Mouse (Mus musculus) kidney, embryonic 15.5 days (tissue): ENCODE measurements at regions not wholly inside any gene's neighbourhood (a gene's known extent, or its start where the extent isn't known, plus 50 kb on each side); places are given as distances from the start of the nearest gene placed in this dataset.
A peak's percentile ranks its signal among the peaks of the same experiment; 100 is the strongest.
"Not testable (repeated sequence)": the region's sequence is repeated elsewhere in the genome, so short reads cannot be mapped to it uniquely, and the experiment has no call there.

Source experiments
- ATAC-seq: fragments of 200-750 bp; cut with Nextera tagmentation; replicated peaks from 2 replicates; pipeline ENCODE4 v1.8.0; 2017; ENCODE audit warnings: moderate TSS enrichment; ENCODE audit not compliant: low FRiP score
- H3K27ac ChIP-seq: fragments of 300-500 bp; sonication (generic); 2 replicates; pipeline ENCODE4 v1.5.1; 2015; ENCODE audit warnings: mild to moderate bottlenecking, inconsistent platforms
- H3K27me3 ChIP-seq: fragments of 300-500 bp; sonication (generic); 2 replicates; pipeline ENCODE4 v1.6.1; 2015; ENCODE audit warnings: inconsistent platforms
- H3K36me3 ChIP-seq: fragments of 300-500 bp; sonication (generic); 2 replicates; pipeline ENCODE4 v1.6.1; 2015; ENCODE audit warnings: inconsistent platforms
- H3K4me1 ChIP-seq: fragments of 300-500 bp; sonication (generic); 2 replicates; pipeline ENCODE4 v1.6.1; 2015; ENCODE audit warnings: inconsistent platforms
- H3K4me2 ChIP-seq: fragments of 300-500 bp; sonication (generic); 2 replicates; pipeline ENCODE4 v1.6.1; 2015; ENCODE audit warnings: moderate library complexity, mild to moderate bottlenecking, inconsistent platforms
- H3K4me3 ChIP-seq: fragments of 300-500 bp; sonication (generic); replicated peaks from 2 replicates; pipeline ENCODE4 v1.5.1; 2015; ENCODE audit warnings: mild to moderate bottlenecking, inconsistent platforms
- H3K9ac ChIP-seq: fragments of 300-500 bp; sonication (generic); 2 replicates; pipeline ENCODE4 v1.6.1; 2015; ENCODE audit warnings: mild to moderate bottlenecking, inconsistent platforms
- H3K9me3 ChIP-seq: fragments of 300-500 bp; sonication (generic); replicated peaks from 2 replicates; pipeline ENCODE4 v1.6.1; 2016; ENCODE audit warnings: inconsistent platforms
- WGBS: fragments of 180-500 bp; shearing (Covaris S2); methylation state at CpG from one replicate; pipeline ENCODE4 v1.1.7; 2015; ENCODE audit warnings: mixed read lengths; 5-methylcytosine and 5-hydroxymethylcytosine counted together

- 61% methylated on average over 2 of the region's 2 CpGs for WGBS
- Histone ChIP-seq H3K4me3 (no peak overlapping the region), H3K4me2 (no peak overlapping the region), H3K4me1 (0 out of 2 replicates have a peak, but pooled peaks cover 3% of the 10 kb centered on the region), H3K9ac (no peak overlapping the region), H3K27me3 (no peaks in the 10 kb centered on the region), H3K36me3 (no peaks in the 10 kb centered on the region), H3K9me3 (no peaks in the 10 kb centered on the region), H3K27ac (no peak overlapping the region)
- no peak for ATAC-seq
Observed at GRCm38 (mm10) chr1:189156906-189157305, 149.3 kb upstream of the Kctd3 start.

- H3K27ac ChIP-seq, result no peak overlapping the region
- H3K36me3 ChIP-seq, result no peaks in the 10 kb centered on the region
- H3K9me3 ChIP-seq, result no peaks in the 10 kb centered on the region
- 66% methylated on average over 2 of the region's 2 CpGs for WGBS
- H3K4me2 ChIP-seq, result no peak overlapping the region
- H3K4me1 ChIP-seq, result 0 out of 2 replicates have a peak, but pooled peaks cover 3% of the 10 kb centered on the region
- no peak for ATAC-seq
- H3K9ac ChIP-seq, result no peak overlapping the region
- no peak overlapping the region for H3K4me3 ChIP-seq
- H3K27me3 ChIP-seq, result no peaks in the 10 kb centered on the region
Observed at GRCm38 (mm10) chr1:189154376-189154775, 146.7 kb upstream of the Kctd3 start.

DNA sequence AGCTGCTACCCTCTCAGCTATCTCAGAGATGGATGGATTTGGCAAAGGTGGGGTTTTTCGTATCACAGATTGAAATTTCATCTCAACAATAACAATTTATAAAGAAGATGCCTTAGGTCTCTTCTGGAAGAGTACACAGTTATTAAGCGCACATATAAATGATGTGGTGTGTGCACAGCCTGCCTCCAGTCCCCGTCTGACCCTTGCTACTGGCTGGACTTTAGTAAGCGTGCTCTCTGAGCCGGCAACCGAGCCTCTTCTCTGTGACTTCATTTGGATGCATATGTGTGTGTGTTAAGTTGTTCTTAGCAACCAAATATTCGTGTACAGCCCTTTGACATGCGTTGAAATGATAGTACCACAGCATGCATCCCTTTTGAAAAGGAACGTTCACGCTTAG lies 145.5 kb upstream of the Kctd3 start:
- H3K9me3 ChIP-seq, result no peaks in the 10 kb centered on the region
- H3K9ac ChIP-seq, result no peak overlapping the region
- H3K36me3 ChIP-seq, result no peaks in the 10 kb centered on the region
- 0 out of 2 replicates have a peak, but pooled peaks cover 3% of the 10 kb centered on the region for H3K4me1 ChIP-seq
- H3K27me3 ChIP-seq, result no peaks in the 10 kb centered on the region
- H3K27ac ChIP-seq, result no peak overlapping the region
- no peak overlapping the region for H3K4me3 ChIP-seq
- ATAC-seq, result no peak
- no peak overlapping the region for H3K4me2 ChIP-seq
- 84% methylated on average over 10 of the region's 10 CpGs for WGBS

DNA sequence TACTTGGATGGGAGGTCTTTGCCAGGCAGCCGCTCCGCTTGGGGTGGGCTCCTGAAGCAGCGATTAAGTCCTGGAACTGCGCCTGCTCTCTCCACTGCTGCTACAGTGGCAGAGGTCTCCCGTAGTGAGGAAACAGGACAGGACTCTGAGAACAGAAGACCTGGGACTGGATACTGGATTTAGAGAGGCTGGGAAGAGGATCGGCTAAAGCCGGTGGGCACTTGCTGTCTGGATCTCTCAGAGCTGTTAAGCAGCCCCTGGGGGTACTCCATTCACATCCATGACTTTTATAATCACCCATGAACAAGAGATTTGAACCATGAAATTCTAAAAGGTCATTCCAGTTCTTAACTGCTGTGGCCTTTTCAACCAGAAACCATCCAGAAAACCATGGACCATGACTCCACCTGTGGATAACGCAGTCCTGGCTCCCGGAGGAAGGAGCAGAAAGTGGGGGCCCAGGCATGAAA lies 135.4 kb upstream of the Kctd3 start:
- Histone ChIP-seq H3K36me3 (no peaks in the 10 kb centered on the region), H3K4me1 (peaks cover 7% of the 10 kb centered on the region; the same call in 1 of the 2 replicates), H3K27me3 (no peaks in the 10 kb centered on the region), H3K4me3 (no peak overlapping the region), H3K9ac (no peak overlapping the region), H3K4me2 (peak overlapping the region; percentile 12; the same call in 1 of the 2 replicates), H3K27ac (no peak overlapping the region), H3K9me3 (no peaks in the 10 kb centered on the region)
- 0 out of 2 replicates have a peak, but pooled peaks have one; percentile 40 for ATAC-seq
- 49% methylated on average over 9 of the region's 9 CpGs for WGBS

DNA sequence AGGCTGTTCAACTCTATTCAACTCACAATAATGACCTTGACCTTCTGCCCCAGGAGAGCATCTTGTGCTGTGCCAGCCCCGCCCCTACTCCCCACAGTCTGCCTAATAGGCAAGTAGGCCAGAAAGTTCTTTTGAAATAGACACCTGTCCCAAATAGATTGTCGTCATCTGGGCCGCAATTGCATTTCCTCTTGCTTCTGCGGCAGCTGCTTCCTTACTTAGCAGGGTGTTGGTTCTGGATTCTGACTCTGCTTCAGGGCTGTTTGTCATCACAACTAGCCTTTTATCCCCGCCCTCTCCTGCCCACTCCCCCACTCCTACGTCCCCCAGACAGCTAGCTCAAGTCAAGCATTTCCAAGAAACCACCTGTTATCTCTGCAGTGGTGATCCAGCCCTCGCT lies 134.9 kb upstream of the Kctd3 start:
- ATAC-seq, result 0 out of 2 replicates have a peak, but pooled peaks have one; percentile 6
- WGBS, result 44% methylated on average over 7 of the region's 7 CpGs
- H3K27me3 ChIP-seq, result no peaks in the 10 kb centered on the region
- H3K9me3 ChIP-seq, result no peaks in the 10 kb centered on the region
- H3K4me2 ChIP-seq, result peak overlapping the region; percentile 12; the same call in 1 of the 2 replicates
- H3K9ac ChIP-seq, result no peak overlapping the region
- peaks cover 7% of the 10 kb centered on the region; the same call in 1 of the 2 replicates for H3K4me1 ChIP-seq
- no peak overlapping the region for H3K4me3 ChIP-seq
- no peaks in the 10 kb centered on the region for H3K36me3 ChIP-seq
- H3K27ac ChIP-seq, result no peak overlapping the region

DNA sequence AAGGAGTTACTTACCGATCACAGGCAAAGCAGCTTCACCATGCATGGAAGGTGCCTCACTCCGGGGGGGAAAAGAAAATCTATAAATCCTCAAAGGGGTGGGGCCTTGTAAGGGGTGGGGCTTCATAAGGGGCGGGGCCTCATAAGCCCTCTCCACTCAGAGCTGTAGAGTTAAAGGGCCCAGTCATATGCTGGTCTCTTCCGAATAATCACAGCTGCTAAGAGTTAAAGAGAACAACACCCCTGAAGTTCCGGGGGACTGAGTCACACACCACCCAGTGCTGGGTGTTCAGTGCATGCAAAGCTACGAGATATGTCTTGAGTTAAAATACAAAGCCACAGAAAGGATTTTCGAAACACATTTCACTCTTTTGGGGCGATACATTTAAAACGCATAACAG lies 134.1 kb upstream of the Kctd3 start:
- Histone ChIP-seq H3K27me3 (no peaks in the 10 kb centered on the region), H3K9ac (no peak overlapping the region), H3K4me1 (peaks cover 7% of the 10 kb centered on the region; the same call in 1 of the 2 replicates), H3K4me2 (no peak overlapping the region), H3K9me3 (no peaks in the 10 kb centered on the region), H3K27ac (no peak overlapping the region), H3K36me3 (no peaks in the 10 kb centered on the region), H3K4me3 (no peak overlapping the region)
- ATAC-seq, result no peak
- 89% methylated on average over 9 of the region's 9 CpGs for WGBS

DNA sequence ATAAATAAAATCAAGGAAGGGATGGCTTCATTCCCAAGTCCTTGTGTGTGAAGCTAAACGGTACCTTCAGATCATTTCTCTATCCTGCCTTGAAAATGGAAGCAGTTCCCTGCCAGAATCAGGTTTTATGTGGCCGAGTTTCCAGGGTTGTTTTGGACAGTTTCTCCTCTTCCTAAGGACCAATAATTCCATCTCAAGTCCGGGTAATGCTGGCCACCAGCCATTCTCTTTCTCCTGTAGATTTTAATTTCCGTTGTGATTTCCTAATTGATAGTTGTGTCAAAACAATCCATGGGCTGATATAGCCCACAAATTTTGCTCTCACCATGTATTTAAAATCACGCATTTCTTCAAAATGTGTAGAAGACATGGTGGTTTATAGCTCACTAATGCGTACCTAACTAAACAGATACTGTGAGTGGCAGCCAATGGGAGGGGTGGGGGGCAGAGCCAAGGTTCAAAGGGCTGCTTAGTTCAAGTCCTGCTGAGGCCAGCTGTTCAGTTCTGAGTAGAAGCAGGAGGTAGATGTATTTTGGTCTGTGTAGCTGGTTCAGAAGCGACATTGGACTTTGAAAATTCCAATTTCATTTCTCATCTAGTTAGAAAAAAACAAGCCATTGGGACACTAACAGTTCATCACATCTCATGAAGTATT lies 129.2 kb upstream of the Kctd3 start:
- no peaks in the 10 kb centered on the region for H3K36me3 ChIP-seq
- no peak overlapping the region for H3K4me2 ChIP-seq
- H3K4me1 ChIP-seq, result no peaks in the 10 kb centered on the region
- no peak overlapping the region for H3K27ac ChIP-seq
- H3K4me3 ChIP-seq, result no peak overlapping the region
- 68% methylated on average over 7 of the region's 7 CpGs for WGBS
- no peaks in the 10 kb centered on the region for H3K27me3 ChIP-seq
- H3K9me3 ChIP-seq, result no peaks in the 10 kb centered on the region
- H3K9ac ChIP-seq, result no peak overlapping the region
- ATAC-seq, result no peak

DNA sequence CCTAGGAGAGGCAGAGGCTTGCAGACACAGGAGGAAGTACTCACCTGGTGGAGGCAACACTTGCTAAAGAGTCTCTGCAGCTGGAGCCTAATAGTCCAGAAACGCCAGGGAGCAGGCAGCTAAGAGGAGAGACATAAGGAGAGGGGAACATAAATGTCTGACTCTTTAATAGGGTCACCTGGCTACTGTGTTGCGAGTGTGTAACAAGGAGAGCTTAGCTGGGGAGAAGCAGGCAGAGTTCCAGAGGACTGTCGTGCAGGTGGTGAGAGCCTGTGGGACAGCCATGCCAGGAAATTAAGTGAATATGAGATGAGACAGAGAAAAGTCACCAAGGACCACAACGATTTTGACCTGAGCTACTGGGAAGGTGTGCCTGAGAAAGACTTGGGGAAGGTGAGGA lies 128.2 kb upstream of the Kctd3 start:
- Histone ChIP-seq H3K27me3 (no peaks in the 10 kb centered on the region), H3K4me3 (no peak overlapping the region), H3K9me3 (no peaks in the 10 kb centered on the region), H3K4me1 (no peaks in the 10 kb centered on the region), H3K9ac (no peak overlapping the region), H3K36me3 (no peaks in the 10 kb centered on the region), H3K27ac (no peak overlapping the region), H3K4me2 (no peak overlapping the region)
- 81% methylated on average over 4 of the region's 4 CpGs for WGBS
- ATAC-seq, result no peak

GRCm38 (mm10) chr1:189128706-189129105 lies 121.1 kb upstream of the Kctd3 start:
- no peak for ATAC-seq
- Histone ChIP-seq H3K4me2 (no peak overlapping the region), H3K36me3 (no peaks in the 10 kb centered on the region), H3K9ac (no peak overlapping the region), H3K27ac (no peak overlapping the region), H3K4me3 (no peak overlapping the region), H3K9me3 (no peaks in the 10 kb centered on the region), H3K4me1 (no peaks in the 10 kb centered on the region), H3K27me3 (no peaks in the 10 kb centered on the region)
- WGBS, result 86% methylated on average over 2 of the region's 2 CpGs

DNA sequence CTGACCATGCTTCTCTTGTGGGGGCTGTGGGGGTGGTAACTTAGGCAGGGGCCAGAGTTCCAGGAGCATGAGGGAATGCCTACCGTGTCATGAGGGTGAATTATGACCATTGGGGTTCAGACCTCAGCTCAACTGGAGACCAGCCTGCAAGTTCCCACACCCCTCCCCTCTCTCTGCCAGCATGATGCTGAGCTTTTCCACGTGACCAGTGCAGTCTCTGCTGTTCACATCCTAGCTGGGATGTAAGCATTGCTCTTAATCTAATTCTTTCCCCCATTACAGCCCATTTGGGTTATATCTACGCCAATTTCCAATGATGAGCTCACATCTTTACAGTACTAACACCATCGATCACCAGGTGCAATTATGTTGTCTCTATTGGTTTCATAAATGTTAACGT lies 120.6 kb upstream of the Kctd3 start:
- ATAC-seq, result not testable (repeated sequence)

GRCm38 (mm10) chr1:189127367-189127766 lies 119.7 kb upstream of the Kctd3 start:
- H3K9ac ChIP-seq, result no peak overlapping the region

More for the DNA sequence above, 120.6 kb upstream of the Kctd3 start:
- not testable (repeated sequence) for H3K27me3 ChIP-seq, H3K4me2 ChIP-seq, H3K27ac ChIP-seq, H3K4me3 ChIP-seq, H3K9me3 ChIP-seq, H3K4me1 ChIP-seq, H3K9ac ChIP-seq, H3K36me3 ChIP-seq
- 64% methylated on average over 5 of the region's 5 CpGs for WGBS

GRCm38 (mm10) chr1:189119941-189120735 lies 112.5 kb upstream of the Kctd3 start:
- WGBS, result 85% methylated on average over 6 of the region's 6 CpGs
- H3K4me2 ChIP-seq, result no peak overlapping the region
- no peaks in the 10 kb centered on the region for H3K9me3 ChIP-seq
- H3K36me3 ChIP-seq, result no peaks in the 10 kb centered on the region
- H3K9ac ChIP-seq, result no peak overlapping the region
- no peak overlapping the region for H3K27ac ChIP-seq
- no peak for ATAC-seq
- peaks cover 3% of the 10 kb centered on the region; the same call in 1 of the 2 replicates for H3K4me1 ChIP-seq
- no peak overlapping the region for H3K4me3 ChIP-seq
- H3K27me3 ChIP-seq, result no peaks in the 10 kb centered on the region

More at GRCm38 (mm10) chr1:189127367-189127766, 119.7 kb upstream of the Kctd3 start:
- no peak overlapping the region for H3K4me2 ChIP-seq
- H3K27ac ChIP-seq, result no peak overlapping the region
- no peak overlapping the region for H3K4me3 ChIP-seq
- WGBS, result 48% methylated on average over 5 of the region's 5 CpGs
- ATAC-seq, result no peak
- H3K36me3 ChIP-seq, result no peaks in the 10 kb centered on the region
- H3K4me1 ChIP-seq, result no peaks in the 10 kb centered on the region
- no peaks in the 10 kb centered on the region for H3K27me3 ChIP-seq
- H3K9me3 ChIP-seq, result no peaks in the 10 kb centered on the region
